Mouse (Mus musculus) olfactory bulb, adult 2 months (tissue): ENCODE measurements around the gene Paf1.

ENCODE experiments used
- CTCF ChIP-seq: fragments of 200-500 bp; IDR thresholded peaks from 2 replicates; pipeline ENCODE4 v1.5.1; 2012; ENCODE audit warnings: low read depth, mild to moderate bottlenecking, low read length, moderate library complexity; ENCODE audit not compliant: insufficient read depth
- POLR2A ChIP-seq: fragments of 200-500 bp; IDR thresholded peaks from 2 replicates; pipeline ENCODE4 v1.6.1; 2012; ENCODE audit warnings: mild to moderate bottlenecking, low read depth, low read length, moderate library complexity; ENCODE audit not compliant: insufficient read depth

GRCm38 (mm10) chr7:28423018-28423417 lies 30.3 kb downstream of the Paf1 start:
- TF ChIP-seq POLR2A: no peak
- TF ChIP-seq CTCF: no peak
